Mouse (Mus musculus) kidney, adult 2 months (tissue): ENCODE data around the gene Gm40460.

Experiments
- CTCF ChIP-seq: fragments of 200-500 bp; conservative IDR thresholded peaks from 2 replicates; pipeline ENCODE4 v1.5.1; 2011; ENCODE audit warnings: low read depth, mild to moderate bottlenecking, control low read depth, low read length, moderate library complexity, mixed read lengths; ENCODE audit not compliant: insufficient read depth, insufficient read length
- POLR2A ChIP-seq: fragments of 200-500 bp; IDR thresholded peaks from one replicate; pipeline ENCODE4 v1.6.1; 2011; ENCODE audit warnings: low read depth, low read length, control low read depth

- TF ChIP-seq CTCF (peak; percentile 57; the same call in 1 of the 2 replicates), POLR2A (no peak)
Measured at GRCm38 (mm10) chr7:142285130-142285835, 44.4 kb upstream of the Gm40460 start.
